Mouse (Mus musculus): ENCODE data around the gene Nt5dc2. TPM values are rescaled to one million over a fixed set of nuclear protein-coding genes. Genes with fewer than 3 reads are reported as not detected.

Nt5dc2 gene
- total and polyA plus RNA-seq, 3 experiments, result 3.3 to 52.5 (median 4.0) TPM

- H3K79me2 ChIP-seq (replicated peaks; ENCODE audit: control insufficient read depth, extremely low read depth, insufficient read depth, poor library complexity, severe bottlenecking), result no peaks in the 10 kb centered on the region
- H3K4me3 ChIP-seq (replicated peaks in 1 of 3; ENCODE audit: low read depth in 2 of 3, low read length in 2 of 3, poor library complexity in 1 of 3), result no peak overlapping the region
- no peaks in the 10 kb centered on the region for H3K27me3 ChIP-seq (replicated peaks)
- dilution Hi-C loops (cut with MboI; ENCODE audit: extremely low pct_ligation_motif_present, extremely low pct_unique_long_range_greater_than_20kb, low sequenced_read_pairs) (no loop called here), in situ Hi-C loops (cut with MboI; ENCODE audit: low pct_ligation_motif_present, low pct_unique_long_range_greater_than_20kb, low sequenced_read_pairs) (no loop called here)
- TF ChIP-seq MXI1 (IDR thresholded peaks at IDR 0.05; ENCODE audit: low read depth, low read length) (no peak), MAFK (IDR thresholded peaks at IDR 0.05; ENCODE audit: insufficient replicate concordance, low read length) (no peak), CHD2 (IDR thresholded peaks at IDR 0.05; ENCODE audit: low read length) (no peak), NRF1 (IDR thresholded peaks at IDR 0.05; ENCODE audit: low read depth, low read length) (no peak), USF1 (IDR thresholded peaks at IDR 0.05; ENCODE audit: low read depth, low read length) (no peak), TBP (conservative IDR thresholded peaks at IDR 0.05; ENCODE audit: low read depth, low read length) (no peak), ZMIZ1 (IDR thresholded peaks at IDR 0.05; ENCODE audit: low read depth, low read length) (no peak), KAT2A (IDR thresholded peaks at IDR 0.05; ENCODE audit: insufficient replicate concordance, low read length) (no peak), TCF12 (IDR thresholded peaks at IDR 0.05; ENCODE audit: low read depth, low read length) (no peak), RAD21 (IDR thresholded peaks at IDR 0.05; ENCODE audit: low read depth, low read length) (no peak), ELF1 (IDR thresholded peaks at IDR 0.05; ENCODE audit: low read depth, low read length) (no peak), JUND (conservative IDR thresholded peaks at IDR 0.05; ENCODE audit: low read depth, low read length) (no peak), POLR2AphosphoS2 (IDR thresholded peaks at IDR 0.05; ENCODE audit: low read depth, low read length) (no peak)
- peaks cover 16 to 57% of the 10 kb centered on the region in 2 experiments for H3K4me1 ChIP-seq (ENCODE audit: control insufficient read depth in 1 of 2, insufficient read depth in 2 of 2)
- no peaks in the 10 kb centered on the region for H3K9me3 ChIP-seq (replicated peaks; ENCODE audit: low read length)
- no peak for DNase-seq (ENCODE audit: extremely low read depth)
- H3K4me2 ChIP-seq (ENCODE audit: insufficient read depth, low read depth, poor library complexity, severe bottlenecking), result no peak overlapping the region
- H3K9ac ChIP-seq (ENCODE audit: insufficient read depth, low read depth), result no peak overlapping the region
- H3K36me3 ChIP-seq (replicated peaks in 1 of 2; ENCODE audit: control insufficient read depth in 1 of 2, insufficient read depth in 1 of 2, low read length in 1 of 2), result peaks cover 15 to 19% of the 10 kb centered on the region in 2 experiments
- no peak overlapping the region for H3K27ac ChIP-seq (ENCODE audit: insufficient read depth, low read depth)
Observed at GRCm38 (mm10) chr14:31166827-31167226, 36.0 kb downstream of the Nt5dc2 start.

GRCm38 (mm10) chr14:31168425-31168824 is 37.6 kb downstream of the Nt5dc2 start, which contains the start of gene Stab1:
TSS of gene Stab1 (minus strand) at chr14:31168641.
- Histone ChIP-seq H3K27ac (ENCODE audit: insufficient read depth, low read depth) (no peak within 1 kb of the TSS), H3K4me1 (ENCODE audit: control insufficient read depth in 1 of 2, insufficient read depth in 2 of 2) (peaks cover 13 to 41% of the 10 kb centered on the region in 2 experiments), H3K36me3 (replicated peaks in 1 of 2; ENCODE audit: control insufficient read depth in 1 of 2, insufficient read depth in 1 of 2, low read length in 1 of 2) (peaks cover 31 to 35% of the 10 kb centered on the region in 2 experiments), H3K9ac (ENCODE audit: insufficient read depth, low read depth) (no peak within 1 kb of the TSS), H3K4me2 (ENCODE audit: insufficient read depth, low read depth, poor library complexity, severe bottlenecking) (no peak within 1 kb of the TSS), H3K79me2 (replicated peaks; ENCODE audit: control insufficient read depth, extremely low read depth, insufficient read depth, poor library complexity, severe bottlenecking) (no peaks in the 10 kb centered on the region), H3K4me3 (replicated peaks in 1 of 3; ENCODE audit: low read depth in 2 of 3, low read length in 2 of 3, poor library complexity in 1 of 3) (no peak within 1 kb of the TSS), H3K9me3 (replicated peaks; ENCODE audit: low read length) (no peaks in the 10 kb centered on the region), H3K27me3 (replicated peaks) (no peaks in the 10 kb centered on the region)
- TF ChIP-seq USF1 (IDR thresholded peaks at IDR 0.05; ENCODE audit: low read depth, low read length) (no peak), ZC3H11A (IDR thresholded peaks at IDR 0.05; ENCODE audit: low read depth, low read length) (no peak), MAFK (IDR thresholded peaks at IDR 0.05; ENCODE audit: insufficient replicate concordance, low read length) (no peak), SMC3 (IDR thresholded peaks at IDR 0.05; ENCODE audit: low read depth, low read length) (no peak), JUND (conservative IDR thresholded peaks at IDR 0.05; ENCODE audit: low read depth, low read length) (no peak), KAT2A (IDR thresholded peaks at IDR 0.05; ENCODE audit: insufficient replicate concordance, low read length) (no peak), USF2 (conservative IDR thresholded peaks at IDR 0.05; ENCODE audit: low read depth, low read length) (no peak), TCF12 (IDR thresholded peaks at IDR 0.05; ENCODE audit: low read depth, low read length) (no peak), NELFE (IDR thresholded peaks at IDR 0.05; ENCODE audit: low read depth, low read length) (no peak)
- no peak for DNase-seq (ENCODE audit: extremely low read depth)
- dilution Hi-C loops (cut with MboI; ENCODE audit: extremely low pct_ligation_motif_present, extremely low pct_unique_long_range_greater_than_20kb, low sequenced_read_pairs), result no loop called here
- in situ Hi-C loops (cut with MboI; ENCODE audit: low pct_ligation_motif_present, low pct_unique_long_range_greater_than_20kb, low sequenced_read_pairs), result no loop called here

All from CH12.LX (cell line).